Mouse (Mus musculus) left cerebral cortex, postnatal 14 days (tissue): ENCODE measurements at regions not wholly inside any gene's neighbourhood (a gene's known extent, or its start where the extent isn't known, plus 50 kb on each side); places are given as distances from the start of the nearest gene placed in this dataset.
A peak's percentile ranks its signal among the peaks of the same experiment; 100 is the strongest.

Experiments
- DNase-seq, 2 experiments: peaks; one replicate each; pipeline ENCODE4 v3.0.0; 2021 to 2022; ENCODE audit warnings: low spot score in 2 of 2, mixed read lengths in 1 of 2
- intact Hi-C: fragments of 180-260 bp; cut with DNase I; formaldehyde crosslinking; loops from one replicate; pipeline ENCODE4 v1.15.1; 2025

- intact Hi-C loops = no loop called here
Observed at GRCm38 (mm10) chr5:39855685-39856615, 100.7 kb upstream of the Hs3st1 start.

GRCm38 (mm10) chr5:39847187-39847586 is 91.9 kb upstream of the Hs3st1 start:
- DNase-seq = peak in 1 of 2 experiments; percentile 10
- intact Hi-C loops = no loop called here

More at GRCm38 (mm10) chr5:39855685-39856615, 100.7 kb upstream of the Hs3st1 start:
- no peak for DNase-seq

GRCm38 (mm10) chr5:39841186-39841585 is 85.9 kb upstream of the Hs3st1 start:
- intact Hi-C loops = no loop called here
- no peak for DNase-seq

GRCm38 (mm10) chr5:39840576-39840975 is 85.3 kb upstream of the Hs3st1 start:
- intact Hi-C loops = no loop called here

GRCm38 (mm10) chr5:39832565-39832964 is 77.3 kb upstream of the Hs3st1 start:
- DNase-seq = no peak
- intact Hi-C loops = no loop called here

More at GRCm38 (mm10) chr5:39840576-39840975, 85.3 kb upstream of the Hs3st1 start:
- DNase-seq = no peak

- no peak for DNase-seq
- intact Hi-C loops = no loop called here
Observed at GRCm38 (mm10) chr5:39824680-39825079, 69.4 kb upstream of the Hs3st1 start.

- intact Hi-C loops = no loop called here
- no peak for DNase-seq
Observed at GRCm38 (mm10) chr5:39806643-39807042, 51.4 kb upstream of the Hs3st1 start.
